Comparison of ENCODE assay signal across 8 mouse cellular contexts in the genomic region with DNA sequence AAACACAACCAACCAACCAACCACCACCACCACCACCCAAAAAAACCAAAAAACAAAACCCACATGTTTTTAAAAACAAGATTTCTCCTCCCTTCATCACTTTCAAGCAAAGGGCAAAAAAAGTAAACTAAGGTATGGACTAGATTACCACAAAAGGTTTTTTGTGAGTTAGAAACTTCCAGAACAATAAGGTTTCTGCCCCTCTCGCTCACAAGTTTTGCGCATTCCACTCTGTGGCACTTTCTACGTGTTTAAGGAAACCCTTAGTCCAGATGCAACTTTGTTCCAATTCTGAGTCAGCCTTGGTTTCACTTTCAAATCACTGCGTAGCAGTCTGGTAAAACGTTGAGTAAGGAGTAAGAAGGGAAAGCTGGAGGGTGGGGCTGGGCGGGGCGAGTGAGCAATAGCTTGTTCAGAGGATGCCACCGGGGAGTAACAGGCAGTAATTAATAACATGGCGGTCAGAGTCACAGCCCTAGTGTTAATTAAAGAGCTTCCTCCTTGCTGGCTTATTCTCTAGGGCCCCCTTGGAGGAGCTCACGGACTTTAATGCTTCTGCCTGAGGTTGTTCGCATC. TPM values are rescaled to one million over a fixed set of nuclear protein-coding genes. Genes with fewer than 3 reads are reported as not detected.
A peak's percentile ranks its signal among the peaks of the same experiment; 100 is the strongest.
DNase-seq lines count a peak whose midpoint lies in the region; ATAC-seq and TF ChIP-seq lines count a peak whose summit lies in the region.

No protein-coding gene starts in this region.

- no peak for TF ChIP-seq POLR2A in limb, embryonic 14.5 days (IDR thresholded peaks at IDR 0.05; ENCODE audit: borderline replicate concordance, extremely low read depth, insufficient read depth, insufficient read length)

- no peak overlapping the region for H3K27ac ChIP-seq in heart, embryonic 15.5 days
- no peak overlapping the region for H3K27ac ChIP-seq in limb, embryonic 14.5 days (replicated peaks; ENCODE audit: low read depth, low read length)
- H3K27ac ChIP-seq in stomach, embryonic 16.5 days (ENCODE audit: low read length), result peak overlapping the region; percentile 52

- POLR2A ChIA-PET in Patski (lab: Charles Lee), result no interaction called here

- peak; percentile 27 for DNase-seq in ovary, adult 18-20 months (ENCODE audit: low spot score)
- no peak for DNase-seq in ovary, postnatal 14 days (ENCODE audit: low spot score)
- DNase-seq in Patski (ENCODE audit: low read depth, low spot score), result peak; percentile 31
- DNase-seq in limb, embryonic 14.5 days (ENCODE audit: low spot score), result no peak
- no peak for DNase-seq in layer of hippocampus, adult 9-10 months (ENCODE audit: low spot score)
- no peak for DNase-seq in cerebellum, adult 18-20 months

- TF ChIP-seq CTCF in Patski (IDR thresholded peaks at IDR 0.05), result no peak

- in situ Hi-C loops in Patski (cut with MboI; ENCODE audit: low pct_unique_long_range_greater_than_20kb), result no loop called here

- no peaks in the 10 kb centered on the region for H3K36me3 ChIP-seq in heart, embryonic 15.5 days
- H3K36me3 ChIP-seq in limb, embryonic 14.5 days (ENCODE audit: control insufficient read depth, insufficient read depth, low read length), result no peaks in the 10 kb centered on the region
- H3K36me3 ChIP-seq in stomach, embryonic 16.5 days (ENCODE audit: control insufficient read depth, insufficient read depth, low read length), result no peaks in the 10 kb centered on the region

- ATAC-seq in Patski, result peak; percentile 74
- ATAC-seq in heart, embryonic 15.5 days (replicated peaks; ENCODE audit: insufficient number of reproducible peaks, insufficient read depth, low FRiP score, low read depth), result no peak
- no peak for ATAC-seq in limb, embryonic 14.5 days (ENCODE audit: low FRiP score, low read depth)
- peak; percentile 73; the same call in 1 of the 2 replicates for ATAC-seq in stomach, embryonic 16.5 days (ENCODE audit: insufficient read depth, low FRiP score)

- 74% methylated on average over 11 of the region's 11 CpGs for WGBS in heart, embryonic 15.5 days
- 40% methylated on average over 11 of the region's 11 CpGs for WGBS in limb, embryonic 14.5 days
- WGBS in stomach, embryonic 16.5 days, result 51% methylated on average over 11 of the region's 11 CpGs

- H3K4me3 ChIP-seq in heart, embryonic 15.5 days, result no peak overlapping the region
- H3K4me3 ChIP-seq in limb, embryonic 14.5 days (replicated peaks; ENCODE audit: low read length), result peak overlapping the region; percentile 6; the same call in 1 of the 2 replicates
- H3K4me3 ChIP-seq in stomach, embryonic 16.5 days (replicated peaks; ENCODE audit: low read length), result peak overlapping the region; percentile 8

- no peaks in the 10 kb centered on the region for H3K9me3 ChIP-seq in heart, embryonic 15.5 days (replicated peaks)
- H3K9me3 ChIP-seq in limb, embryonic 14.5 days (ENCODE audit: control insufficient read depth, low read length), result no peaks in the 10 kb centered on the region
- H3K9me3 ChIP-seq in stomach, embryonic 16.5 days (replicated peaks; ENCODE audit: control insufficient read depth, low read length), result no peaks in the 10 kb centered on the region

- H3K4me2 ChIP-seq in heart, embryonic 15.5 days, result peak overlapping the region; percentile 31; the same call in 1 of the 2 replicates
- peak overlapping the region; percentile 31; the same call in 1 of the 2 replicates for H3K4me2 ChIP-seq in limb, embryonic 14.5 days (replicated peaks; ENCODE audit: low read depth, low read length, severe bottlenecking)
- peak overlapping the region; percentile 43 for H3K4me2 ChIP-seq in stomach, embryonic 16.5 days (ENCODE audit: low read depth, low read length)

- no peak overlapping the region for H3K9ac ChIP-seq in heart, embryonic 15.5 days
- H3K9ac ChIP-seq in limb, embryonic 14.5 days (ENCODE audit: low read depth, low read length, severe bottlenecking), result no peak overlapping the region
- peak overlapping the region; percentile 39; the same call in 1 of the 2 replicates for H3K9ac ChIP-seq in stomach, embryonic 16.5 days (ENCODE audit: low read length)

- CTCF ChIA-PET in Patski (lab: Charles Lee), result interaction anchor here (1.0 to 1.9 kb wide), 4 partner anchors 13 to 74 kb away, joined by 4 to 7 read pairs (median 5); no protein-coding TSS in a partner anchor

- H3K27me3 ChIP-seq in Patski, result no peaks in the 10 kb centered on the region
- no peaks in the 10 kb centered on the region for H3K27me3 ChIP-seq in heart, embryonic 15.5 days
- no peaks in the 10 kb centered on the region for H3K27me3 ChIP-seq in limb, embryonic 14.5 days (ENCODE audit: control insufficient read depth, insufficient read depth, low read length)
- H3K27me3 ChIP-seq in stomach, embryonic 16.5 days (ENCODE audit: control insufficient read depth, insufficient read depth, low read length), result no peaks in the 10 kb centered on the region

- H3K4me1 ChIP-seq in heart, embryonic 15.5 days (replicated peaks), result no peaks in the 10 kb centered on the region
- H3K4me1 ChIP-seq in limb, embryonic 14.5 days (ENCODE audit: control insufficient read depth, insufficient read depth, low read length), result 0 out of 2 replicates have a peak, but pooled peaks cover 4% of the 10 kb centered on the region
- H3K4me1 ChIP-seq in stomach, embryonic 16.5 days (ENCODE audit: control insufficient read depth, insufficient read depth, low read length), result peaks cover 4% of the 10 kb centered on the region; the same call in 1 of the 2 replicates

RNA-seq across cellular contexts. Expression of gene Smg1, which starts 34.0 kb away (rescaled TPM):
- polyA plus RNA-seq in Patski (2021), result 30.6 TPM
- 13.1 and 14.3 TPM in 2 replicates for polyA plus RNA-seq in heart, embryonic 15.5 days (2015; fragmentation: Nextera tagmentation; extraction: Ambion mirVana)
- 42.8 and 45.4 TPM in 2 replicates for polyA plus RNA-seq in limb, embryonic 14.5 days (2012; rRNA removed)
- polyA plus RNA-seq in limb, embryonic 14.5 days (2014; fragmentation: Nextera tagmentation; extraction: Ambion mirVana), result 21.6 and 23.9 TPM in 2 replicates
- polyA plus RNA-seq in stomach, embryonic 16.5 days (2015; fragmentation: Nextera tagmentation; extraction: Ambion mirVana), result 10.6 and 14.2 TPM in 2 replicates

Comparison
In these comparisons a context has a peak if more than half of its experiments do, and no peak if none do; other contexts are left out.
1. DNase-seq: peak in ovary, adult 18-20 months (single experiment) and Patski (single experiment); none in ovary, postnatal 14 days (single experiment), limb, embryonic 14.5 days (single experiment), layer of hippocampus, adult 9-10 months (single experiment) and cerebellum, adult 18-20 months (0 of 2).
2. ATAC-seq: peak in Patski (single experiment) and stomach, embryonic 16.5 days (single experiment); none in heart, embryonic 15.5 days (single experiment) and limb, embryonic 14.5 days (single experiment).
3. Peak in every context shown above with its lines, with median percentiles within 50 percentile points of each other: H3K4me2 ChIP-seq.